Mouse (Mus musculus): ENCODE results near the gene Fosl2. TPM values are rescaled to one million over a fixed set of nuclear protein-coding genes. Genes with fewer than 3 reads are reported as not detected.

Fosl2 gene
- polyA plus RNA-seq, 1 experiment from 2014 or later = 3.7 TPM

DNA sequence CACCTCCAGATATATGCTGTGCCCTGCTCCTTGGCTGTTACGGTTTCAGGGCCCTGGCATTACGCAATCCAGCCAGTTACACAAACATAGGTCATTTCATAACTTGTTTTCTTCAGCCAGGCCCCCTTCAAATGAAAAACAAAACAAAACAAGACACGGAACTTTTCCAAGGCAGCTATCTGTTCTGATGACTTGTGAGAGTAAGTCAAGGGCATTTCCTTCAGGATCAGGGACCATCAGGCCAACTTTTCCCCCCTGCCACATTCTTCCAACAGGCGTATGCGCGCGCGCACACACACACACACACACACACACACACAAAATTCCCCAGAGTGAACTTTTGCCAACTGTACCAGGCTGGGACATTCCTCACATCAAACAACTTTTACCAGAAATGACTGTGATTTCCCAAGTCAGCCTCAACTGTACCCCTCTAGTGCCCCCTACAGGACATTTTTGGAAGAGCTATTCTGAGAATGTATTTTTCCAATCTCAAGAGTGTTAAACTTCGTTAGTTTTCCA lies 4.0 kb downstream of the Fosl2 start:
- Histone ChIP-seq H3K4me3 (replicated peaks; ENCODE audit: low read length) (no peak overlapping the region), H3K4me1 (replicated peaks; ENCODE audit: control insufficient read depth, insufficient read depth, low read length) (peaks cover 19% of the 10 kb centered on the region), H3K9ac (replicated peaks; ENCODE audit: low read depth, low read length) (no peak overlapping the region), H3K9me3 (ENCODE audit: control insufficient read depth, low read length) (no peaks in the 10 kb centered on the region), H3K36me3 (ENCODE audit: control insufficient read depth, insufficient read depth) (no peaks in the 10 kb centered on the region), H3K4me2 (ENCODE audit: low read length) (peak overlapping the region; percentile 95; the same call in 1 of the 2 replicates), H3K27ac (ENCODE audit: low read length) (no peak overlapping the region), H3K27me3 (replicated peaks; ENCODE audit: control insufficient read depth, insufficient read depth, low read length) (peaks cover 15% of the 10 kb centered on the region)
- no peak for ATAC-seq
- WGBS = 40% methylated on average over 9 of the region's 9 CpGs

DNA sequence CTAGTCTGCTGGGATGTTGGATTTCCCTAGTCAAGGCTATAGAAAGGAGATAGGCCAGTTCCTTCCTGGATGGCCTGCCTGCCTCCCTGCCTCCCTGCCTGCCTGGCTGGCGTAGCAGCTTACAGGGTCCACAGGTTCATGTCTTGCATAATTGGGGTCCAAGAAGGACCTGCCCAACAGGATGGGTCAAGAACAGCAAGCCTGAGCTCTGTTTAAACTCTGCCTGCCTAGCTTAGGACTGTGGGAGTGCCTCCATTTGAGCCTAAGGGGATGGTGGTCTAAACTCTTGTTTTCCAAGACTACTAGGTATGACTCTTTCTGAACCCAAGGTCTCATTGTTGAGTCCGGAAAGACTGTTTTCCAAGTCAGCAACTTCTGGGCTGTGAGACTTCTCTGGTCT lies 6.3 kb downstream of the Fosl2 start:
- H3K27me3 ChIP-seq (replicated peaks; ENCODE audit: control insufficient read depth, insufficient read depth, low read length) = peaks cover 11% of the 10 kb centered on the region
- no peaks in the 10 kb centered on the region for H3K36me3 ChIP-seq (ENCODE audit: control insufficient read depth, insufficient read depth)
- no peak overlapping the region for H3K4me2 ChIP-seq (ENCODE audit: low read length)
- no peak overlapping the region for H3K27ac ChIP-seq (ENCODE audit: low read length)
- no peak for ATAC-seq
- no peak overlapping the region for H3K4me3 ChIP-seq (replicated peaks; ENCODE audit: low read length)
- no peak overlapping the region for H3K9ac ChIP-seq (replicated peaks; ENCODE audit: low read depth, low read length)
- H3K4me1 ChIP-seq (replicated peaks; ENCODE audit: control insufficient read depth, insufficient read depth, low read length) = peaks cover 8% of the 10 kb centered on the region
- no peaks in the 10 kb centered on the region for H3K9me3 ChIP-seq (ENCODE audit: control insufficient read depth, low read length)
- 90% methylated on average over 2 of the region's 2 CpGs for WGBS

DNA sequence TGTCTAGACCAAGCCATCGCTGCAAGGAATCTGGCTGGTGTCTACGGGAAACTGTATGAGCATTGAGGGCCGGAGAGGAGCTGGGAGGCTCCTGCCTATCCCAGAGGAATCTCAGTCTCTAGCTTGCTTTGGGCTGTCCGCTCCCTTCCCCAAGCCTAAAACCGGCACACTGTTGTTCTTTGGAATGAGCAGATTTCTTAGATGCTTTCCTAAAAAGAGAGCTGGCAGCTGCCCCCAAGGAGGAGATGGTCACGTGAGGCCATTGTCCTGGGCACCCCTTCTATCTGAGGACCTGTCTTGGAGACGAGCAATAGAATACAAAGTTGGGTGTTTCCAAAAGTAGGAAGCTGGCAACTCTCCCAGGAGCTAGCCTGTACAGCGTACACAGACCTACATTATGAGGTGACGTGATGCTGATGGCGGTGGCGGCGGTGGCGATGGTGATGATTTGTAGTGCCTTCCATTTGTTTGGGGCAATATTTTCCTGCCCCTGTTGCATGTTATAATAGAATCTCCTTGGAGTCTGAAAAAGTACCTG lies 7.9 kb downstream of the Fosl2 start:
- H3K9me3 ChIP-seq (ENCODE audit: control insufficient read depth, low read length) = no peaks in the 10 kb centered on the region
- peak overlapping the region; percentile 14 for H3K4me2 ChIP-seq (ENCODE audit: low read length)
- no peak overlapping the region for H3K27ac ChIP-seq (ENCODE audit: low read length)
- no peaks in the 10 kb centered on the region for H3K27me3 ChIP-seq (replicated peaks; ENCODE audit: control insufficient read depth, insufficient read depth, low read length)
- no peak overlapping the region for H3K4me3 ChIP-seq (replicated peaks; ENCODE audit: low read length)
- H3K36me3 ChIP-seq (ENCODE audit: control insufficient read depth, insufficient read depth) = no peaks in the 10 kb centered on the region
- H3K4me1 ChIP-seq (replicated peaks; ENCODE audit: control insufficient read depth, insufficient read depth, low read length) = peaks cover 4% of the 10 kb centered on the region
- 54% methylated on average over 13 of the region's 13 CpGs for WGBS
- ATAC-seq = no peak
- H3K9ac ChIP-seq (replicated peaks; ENCODE audit: low read depth, low read length) = no peak overlapping the region

DNA sequence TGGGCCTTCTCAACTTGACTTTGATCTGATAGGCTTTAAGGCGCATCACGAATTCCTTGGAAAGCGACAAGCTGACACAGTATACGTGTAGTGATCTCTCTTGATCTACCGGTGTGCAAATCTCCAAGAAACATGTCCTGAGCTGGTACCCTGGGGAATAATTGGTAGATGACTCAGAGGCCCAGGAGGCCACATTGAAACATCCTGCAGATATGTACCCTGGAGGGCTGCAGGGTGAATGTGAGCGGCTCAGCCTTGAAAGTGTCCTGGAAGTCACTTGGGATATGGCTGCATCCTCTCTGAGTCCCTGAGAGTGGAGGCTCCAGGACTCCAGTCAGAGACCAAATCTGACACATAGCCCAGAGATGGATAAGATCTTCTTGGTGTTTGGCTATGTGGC lies 10.7 kb downstream of the Fosl2 start:
- no peak overlapping the region for H3K27ac ChIP-seq (ENCODE audit: low read length)
- WGBS = 94% methylated on average over 6 of the region's 6 CpGs
- H3K9ac ChIP-seq (replicated peaks; ENCODE audit: low read depth, low read length) = no peak overlapping the region
- H3K4me3 ChIP-seq (replicated peaks; ENCODE audit: low read length) = no peak overlapping the region
- H3K4me2 ChIP-seq (ENCODE audit: low read length) = no peak overlapping the region
- no peaks in the 10 kb centered on the region for H3K27me3 ChIP-seq (replicated peaks; ENCODE audit: control insufficient read depth, insufficient read depth, low read length)
- no peak for ATAC-seq
- peaks cover 4% of the 10 kb centered on the region for H3K4me1 ChIP-seq (replicated peaks; ENCODE audit: control insufficient read depth, insufficient read depth, low read length)
- H3K9me3 ChIP-seq (ENCODE audit: control insufficient read depth, low read length) = no peaks in the 10 kb centered on the region
- no peaks in the 10 kb centered on the region for H3K36me3 ChIP-seq (ENCODE audit: control insufficient read depth, insufficient read depth)

DNA sequence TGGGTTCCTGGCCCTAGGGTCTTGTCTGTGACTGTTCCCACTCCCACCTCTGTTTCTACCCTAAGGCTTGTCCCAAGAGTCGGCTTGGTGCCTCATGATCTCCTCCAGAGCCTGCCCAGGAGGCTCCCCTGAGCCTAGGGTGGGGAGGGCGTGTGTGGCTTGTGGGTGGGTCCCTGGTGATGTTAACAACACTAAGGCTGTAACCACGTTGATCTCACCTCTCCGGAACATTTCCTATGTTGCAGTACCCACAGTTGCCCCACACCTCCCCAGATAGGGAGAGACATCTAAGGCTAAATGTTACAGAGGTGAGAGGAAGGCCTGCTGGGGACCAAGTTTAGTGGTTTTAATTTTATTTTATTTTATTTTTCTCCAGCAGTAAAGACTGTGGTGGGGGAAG lies 13.0 kb downstream of the Fosl2 start:
- Histone ChIP-seq H3K9me3 (ENCODE audit: control insufficient read depth, low read length) (no peaks in the 10 kb centered on the region), H3K4me2 (ENCODE audit: low read length) (no peak overlapping the region)
- 85% methylated on average over 4 of the region's 4 CpGs for WGBS

DNA sequence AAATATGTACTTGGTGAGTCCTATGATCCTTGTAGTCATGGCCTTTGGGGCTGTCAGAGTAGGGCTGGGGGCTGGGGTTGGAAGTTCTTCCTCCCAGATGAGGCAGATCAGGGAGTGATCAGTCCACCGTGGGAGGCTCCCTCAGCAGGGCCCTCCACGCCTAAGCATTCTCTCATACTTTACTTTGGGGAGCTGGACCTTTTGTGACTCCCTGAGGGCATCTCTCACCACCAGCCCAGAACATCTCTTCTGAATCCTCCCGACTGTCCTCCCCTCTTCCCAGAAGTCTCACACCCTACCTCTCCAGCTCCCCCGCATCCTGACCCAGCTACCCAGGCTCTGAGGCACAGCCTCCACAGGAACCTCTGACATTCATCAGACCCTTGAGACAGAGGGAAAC lies 15.6 kb downstream of the Fosl2 start:
- Histone ChIP-seq H3K4me3 (replicated peaks; ENCODE audit: low read length) (no peak overlapping the region), H3K4me1 (replicated peaks; ENCODE audit: control insufficient read depth, insufficient read depth, low read length) (no peaks in the 10 kb centered on the region), H3K27me3 (replicated peaks; ENCODE audit: control insufficient read depth, insufficient read depth, low read length) (no peaks in the 10 kb centered on the region), H3K27ac (ENCODE audit: low read length) (no peak overlapping the region), H3K9ac (replicated peaks; ENCODE audit: low read depth, low read length) (no peak overlapping the region), H3K36me3 (ENCODE audit: control insufficient read depth, insufficient read depth) (no peaks in the 10 kb centered on the region), H3K9me3 (ENCODE audit: control insufficient read depth, low read length) (no peaks in the 10 kb centered on the region), H3K4me2 (ENCODE audit: low read length) (no peak overlapping the region)
- 62% methylated on average over 4 of the region's 4 CpGs for WGBS
- no peak for ATAC-seq

More for the DNA sequence above, 13.0 kb downstream of the Fosl2 start:
- no peaks in the 10 kb centered on the region for H3K27me3 ChIP-seq (replicated peaks; ENCODE audit: control insufficient read depth, insufficient read depth, low read length)
- no peaks in the 10 kb centered on the region for H3K4me1 ChIP-seq (replicated peaks; ENCODE audit: control insufficient read depth, insufficient read depth, low read length)
- H3K9ac ChIP-seq (replicated peaks; ENCODE audit: low read depth, low read length) = no peak overlapping the region
- no peak for ATAC-seq
- H3K27ac ChIP-seq (ENCODE audit: low read length) = no peak overlapping the region
- no peaks in the 10 kb centered on the region for H3K36me3 ChIP-seq (ENCODE audit: control insufficient read depth, insufficient read depth)
- H3K4me3 ChIP-seq (replicated peaks; ENCODE audit: low read length) = no peak overlapping the region

DNA sequence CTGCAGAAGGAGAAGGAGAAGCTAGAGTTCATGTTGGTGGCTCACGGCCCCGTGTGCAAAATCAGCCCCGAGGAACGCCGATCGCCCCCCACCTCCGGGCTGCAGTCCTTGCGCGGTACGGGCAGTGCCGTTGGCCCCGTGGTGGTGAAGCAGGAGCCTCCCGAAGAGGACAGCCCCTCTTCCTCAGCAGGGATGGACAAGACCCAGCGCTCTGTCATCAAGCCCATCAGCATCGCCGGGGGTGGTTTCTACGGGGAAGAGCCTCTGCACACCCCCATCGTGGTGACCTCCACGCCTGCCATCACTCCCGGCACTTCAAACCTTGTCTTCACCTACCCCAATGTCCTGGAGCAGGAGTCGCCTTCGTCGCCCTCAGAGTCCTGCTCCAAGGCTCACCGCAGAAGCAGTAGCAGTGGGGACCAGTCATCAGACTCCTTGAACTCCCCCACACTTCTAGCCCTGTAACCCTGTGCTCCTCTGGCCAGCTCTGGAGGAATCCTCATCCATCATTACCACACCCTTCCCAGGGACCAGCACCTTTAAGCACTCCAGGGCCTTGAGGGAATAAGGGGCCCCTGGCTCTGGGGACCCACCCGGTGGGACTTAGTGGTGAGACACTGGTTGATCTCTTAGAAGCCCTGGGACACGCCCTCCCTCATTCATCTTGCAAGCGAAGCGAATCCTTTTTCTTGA lies 17.3 kb downstream of the Fosl2 start:
- no peak for ATAC-seq
- 70% methylated on average over 28 of the region's 28 CpGs for WGBS

DNA sequence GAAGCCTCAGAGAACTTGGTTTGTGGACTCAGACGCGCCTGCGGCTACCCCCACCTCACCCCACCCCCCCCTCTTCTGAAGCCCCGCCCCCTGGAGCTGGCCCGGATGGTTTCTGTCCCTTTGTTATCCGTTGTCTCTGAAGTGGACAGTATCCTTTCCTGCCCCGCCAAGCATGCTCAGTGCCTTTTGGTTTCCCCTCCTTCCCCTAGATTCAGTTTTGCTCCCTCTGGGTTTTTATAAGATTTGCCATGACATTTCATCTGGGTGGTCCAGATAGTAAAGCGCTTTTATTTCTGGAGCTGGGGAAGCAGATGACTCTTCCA lies 17.8 kb downstream of the Fosl2 start:
- Histone ChIP-seq H3K27me3 (replicated peaks; ENCODE audit: control insufficient read depth, insufficient read depth, low read length) (no peaks in the 10 kb centered on the region), H3K4me3 (replicated peaks; ENCODE audit: low read length) (no peak overlapping the region), H3K4me2 (ENCODE audit: low read length) (peak overlapping the region; percentile 6; the same call in 1 of the 2 replicates), H3K9me3 (ENCODE audit: control insufficient read depth, low read length) (no peaks in the 10 kb centered on the region), H3K4me1 (replicated peaks; ENCODE audit: control insufficient read depth, insufficient read depth, low read length) (no peaks in the 10 kb centered on the region), H3K27ac (ENCODE audit: low read length) (no peak overlapping the region), H3K9ac (replicated peaks; ENCODE audit: low read depth, low read length) (no peak overlapping the region), H3K36me3 (ENCODE audit: control insufficient read depth, insufficient read depth) (no peaks in the 10 kb centered on the region)
- ATAC-seq = no peak
- WGBS = 27% methylated on average over 8 of the region's 8 CpGs

More for the DNA sequence above, 17.3 kb downstream of the Fosl2 start:
- no peaks in the 10 kb centered on the region for H3K9me3 ChIP-seq (ENCODE audit: control insufficient read depth, low read length)
- no peak overlapping the region for H3K27ac ChIP-seq (ENCODE audit: low read length)
- no peak overlapping the region for H3K9ac ChIP-seq (replicated peaks; ENCODE audit: low read depth, low read length)
- H3K4me3 ChIP-seq (replicated peaks; ENCODE audit: low read length) = no peak overlapping the region
- H3K36me3 ChIP-seq (ENCODE audit: control insufficient read depth, insufficient read depth) = no peaks in the 10 kb centered on the region
- no peaks in the 10 kb centered on the region for H3K4me1 ChIP-seq (replicated peaks; ENCODE audit: control insufficient read depth, insufficient read depth, low read length)
- no peak overlapping the region for H3K4me2 ChIP-seq (ENCODE audit: low read length)
- H3K27me3 ChIP-seq (replicated peaks; ENCODE audit: control insufficient read depth, insufficient read depth, low read length) = no peaks in the 10 kb centered on the region

DNA sequence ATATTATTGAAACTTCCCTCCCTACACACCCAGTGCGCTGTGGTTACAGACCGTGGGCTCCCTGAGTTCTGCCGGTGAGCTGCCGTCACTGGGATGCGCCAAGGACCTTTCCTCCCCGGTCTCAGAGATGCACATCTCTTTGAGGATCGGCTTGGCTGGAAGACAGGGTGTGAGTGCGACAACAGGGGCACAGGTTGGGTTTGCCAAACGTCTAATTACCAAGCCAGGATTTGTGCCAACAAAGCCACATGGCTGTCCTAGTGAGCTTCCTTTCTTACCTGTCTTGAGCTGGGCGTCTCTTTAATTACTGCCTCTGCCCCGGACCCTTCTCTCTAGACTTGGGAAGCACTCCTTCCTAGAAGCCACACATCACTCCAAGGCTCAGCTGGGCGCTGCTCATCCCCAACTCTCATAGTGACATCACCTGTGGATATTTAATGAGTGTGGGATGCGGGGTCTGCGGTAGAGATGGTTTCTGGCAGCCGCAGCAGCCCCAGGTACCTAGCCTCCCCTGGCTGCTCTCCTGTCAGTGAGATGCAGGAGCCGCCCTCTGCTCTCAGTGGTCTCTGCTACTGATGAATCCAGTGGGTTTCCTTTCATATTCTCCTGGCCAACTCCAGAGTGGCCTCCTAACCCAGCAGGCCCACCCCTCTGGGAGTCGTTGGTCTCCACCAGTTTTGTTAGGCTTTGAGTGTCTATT lies 18.3 kb downstream of the Fosl2 start:
- no peaks in the 10 kb centered on the region for H3K9me3 ChIP-seq (ENCODE audit: control insufficient read depth, low read length)
- WGBS = 51% methylated on average over 17 of the region's 17 CpGs
- no peak overlapping the region for H3K4me3 ChIP-seq (replicated peaks; ENCODE audit: low read length)
- H3K4me2 ChIP-seq (ENCODE audit: low read length) = peak overlapping the region; percentile 6; the same call in 1 of the 2 replicates
- no peak overlapping the region for H3K27ac ChIP-seq (ENCODE audit: low read length)
- no peaks in the 10 kb centered on the region for H3K4me1 ChIP-seq (replicated peaks; ENCODE audit: control insufficient read depth, insufficient read depth, low read length)
- no peak overlapping the region for H3K9ac ChIP-seq (replicated peaks; ENCODE audit: low read depth, low read length)
- ATAC-seq = no peak
- no peaks in the 10 kb centered on the region for H3K27me3 ChIP-seq (replicated peaks; ENCODE audit: control insufficient read depth, insufficient read depth, low read length)
- no peaks in the 10 kb centered on the region for H3K36me3 ChIP-seq (ENCODE audit: control insufficient read depth, insufficient read depth)
